Mouse (Mus musculus): ENCODE measurements around the gene Itgb5.

DNA sequence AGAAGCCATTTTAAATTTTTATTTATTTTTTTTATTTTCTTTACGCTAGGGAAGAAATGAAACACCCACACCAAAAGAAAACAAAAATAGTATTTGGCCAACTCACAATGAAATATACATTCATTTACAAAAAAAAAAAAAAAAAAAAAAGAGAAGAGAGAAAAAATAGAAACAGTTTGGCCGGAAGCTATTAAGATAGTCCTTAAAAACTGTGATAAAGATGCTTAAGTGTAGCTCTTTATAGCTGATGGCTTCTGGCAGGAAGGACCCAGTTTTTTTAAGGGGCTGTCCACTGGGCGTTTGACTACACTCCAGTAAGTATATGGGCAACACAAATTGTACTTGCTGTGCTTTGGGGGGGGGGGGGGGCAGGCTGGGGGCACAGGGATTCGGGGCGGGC lies 29.9 kb downstream of the Itgb5 start:
- TF ChIP-seq CTCF (IDR thresholded peaks at IDR 0.05; ENCODE audit: extremely low read depth, insufficient read depth, low read length) = no peak
- no peak for TF ChIP-seq POLR2A (IDR thresholded peaks at IDR 0.05; ENCODE audit: extremely low read depth, insufficient read depth, low read length)
